Mouse (Mus musculus) hematopoietic stem cell, adult 5-6 weeks (primary cell): ENCODE results near the gene Pla2g16. TPM values are rescaled to one million over a fixed set of nuclear protein-coding genes. Genes with fewer than 3 reads are reported as not detected.

ENCODE experiments used
- ATAC-seq, 2 experiments: fragments of 125-278 bp in 1 of 2; replicated peaks in 1 of 2; 2 replicates each; pipeline ENCODE4 v1.8.0; 2016 to 2017; ENCODE audit warnings: inconsistent platforms in 2 of 2, mild to moderate bottlenecking in 2 of 2, moderate number of reproducible peaks in 2 of 2, low read depth in 1 of 2, moderate TSS enrichment in 1 of 2; ENCODE audit not compliant: low FRiP score in 2 of 2, poor library complexity in 2 of 2, severe bottlenecking in 2 of 2, insufficient read depth in 1 of 2, low TSS enrichment in 1 of 2
- total RNA-seq: library from RNA; stranded (forward); fragments of 172-1452, 232-1000 nt; gene quantifications from 2 replicates; pipeline ENCODE4 v1.2.3, GENCODE M21; 2017

Gene Pla2g16
- total RNA-seq: 41.7 and 50.5 TPM in 2 replicates

DNA sequence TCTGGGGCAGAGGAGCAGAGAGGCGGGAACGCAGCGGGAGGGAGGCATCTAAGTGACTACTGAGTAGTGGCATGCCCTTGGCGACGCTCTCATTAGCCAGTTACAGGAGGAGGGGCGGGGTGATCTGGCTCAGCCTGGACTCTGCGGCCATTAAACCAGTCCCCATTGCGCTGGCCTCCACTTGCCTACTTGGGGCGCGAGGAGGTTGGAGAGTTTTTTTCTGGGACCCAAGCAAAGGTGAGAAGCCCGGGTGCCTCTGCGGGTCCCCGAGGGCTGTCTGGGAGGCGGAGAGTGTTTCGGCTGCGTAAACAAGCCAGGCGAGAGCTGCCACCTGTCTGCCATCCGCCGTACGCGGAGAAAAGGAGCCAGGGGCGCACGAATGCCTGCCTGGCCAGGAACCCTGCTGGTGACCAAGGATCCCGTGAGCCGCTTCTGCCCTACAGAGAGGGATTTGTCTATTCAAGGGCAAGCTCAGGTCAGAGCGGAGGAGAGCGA lies at the start of gene Pla2g16:
TSS of gene Pla2g16 (plus strand) at position 132 of the 495 bp plus-strand sequence.
- ATAC-seq: peak; percentile 96 to 98

DNA sequence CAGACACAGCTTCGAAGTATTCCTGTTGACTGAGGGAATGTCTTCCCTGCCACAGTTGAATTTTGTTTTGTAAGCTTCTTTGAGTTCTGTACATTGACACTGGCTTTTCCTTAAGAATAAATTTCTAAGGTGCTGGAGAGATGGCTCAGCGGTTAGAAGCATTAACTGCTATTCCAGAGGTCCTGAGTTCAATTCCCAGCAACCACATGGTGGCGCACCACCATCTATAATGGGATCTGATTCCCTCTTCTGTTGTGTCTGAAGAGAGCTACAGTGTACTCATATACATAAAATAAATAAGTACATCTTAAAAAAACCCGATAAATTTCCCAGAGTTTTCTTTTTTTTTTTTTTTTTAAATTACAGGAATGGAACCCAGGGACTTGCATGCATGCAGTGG lies 49.2 kb upstream of the Pla2g16 start:
- ATAC-seq: no peak

DNA sequence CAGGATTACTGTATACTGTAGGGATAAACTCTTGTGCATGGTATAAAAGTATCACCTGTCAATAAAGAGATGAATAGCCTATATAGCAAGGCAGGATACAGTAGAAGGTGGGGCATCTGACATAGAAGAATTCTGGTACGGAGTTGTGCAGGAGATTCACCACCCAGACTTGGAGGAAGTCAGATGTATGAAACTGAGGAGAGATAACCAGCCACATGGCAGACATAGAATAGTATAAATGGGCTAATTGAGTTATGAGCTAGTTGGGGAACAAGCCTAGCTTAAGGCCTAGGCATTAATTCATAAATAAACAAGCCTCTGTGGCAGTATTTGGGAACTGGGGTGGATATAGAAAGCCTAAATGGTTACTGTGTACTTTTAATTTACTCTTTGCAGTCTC lies 40.8 kb upstream of the Pla2g16 start:
- ATAC-seq: no peak

DNA sequence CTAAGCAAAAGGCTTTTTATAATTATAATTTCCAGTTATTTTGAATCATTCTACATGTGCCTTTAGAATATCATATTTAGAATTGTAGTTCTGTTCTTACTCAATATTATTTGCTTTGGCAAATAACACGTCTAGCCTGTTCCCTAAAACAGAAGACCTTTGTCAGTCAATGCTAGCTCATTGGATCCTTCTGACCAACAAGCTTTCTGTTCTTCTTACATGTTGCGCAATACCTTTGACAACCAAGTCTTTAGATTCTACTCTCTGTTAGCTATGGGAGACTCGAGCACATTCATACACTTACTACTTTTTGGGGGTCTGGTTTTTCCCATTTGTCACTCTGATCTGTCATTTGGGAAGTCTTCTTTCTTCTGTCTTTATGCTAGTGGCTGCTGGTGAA lies 35.6 kb upstream of the Pla2g16 start:
- ATAC-seq: no peak

DNA sequence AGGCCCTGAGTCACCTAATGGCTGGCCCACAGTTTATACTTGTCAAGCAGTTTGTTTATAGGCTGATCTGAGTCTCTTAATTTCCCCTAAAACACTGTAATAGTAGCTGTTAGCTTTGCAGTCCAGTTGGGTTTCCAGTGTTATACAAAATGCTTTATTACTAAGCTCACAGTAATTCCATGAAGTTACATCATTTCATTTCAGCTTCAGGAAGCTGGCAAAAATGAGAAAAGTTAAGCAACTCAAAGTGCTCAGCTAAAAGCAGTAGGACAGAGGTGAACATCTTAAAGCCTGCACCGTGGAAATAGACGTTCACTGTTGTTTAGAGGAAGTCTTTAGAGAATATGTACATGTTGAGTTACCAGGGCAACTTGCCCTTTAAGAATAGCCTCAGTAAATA lies 34.4 kb upstream of the Pla2g16 start:
- ATAC-seq: no peak

DNA sequence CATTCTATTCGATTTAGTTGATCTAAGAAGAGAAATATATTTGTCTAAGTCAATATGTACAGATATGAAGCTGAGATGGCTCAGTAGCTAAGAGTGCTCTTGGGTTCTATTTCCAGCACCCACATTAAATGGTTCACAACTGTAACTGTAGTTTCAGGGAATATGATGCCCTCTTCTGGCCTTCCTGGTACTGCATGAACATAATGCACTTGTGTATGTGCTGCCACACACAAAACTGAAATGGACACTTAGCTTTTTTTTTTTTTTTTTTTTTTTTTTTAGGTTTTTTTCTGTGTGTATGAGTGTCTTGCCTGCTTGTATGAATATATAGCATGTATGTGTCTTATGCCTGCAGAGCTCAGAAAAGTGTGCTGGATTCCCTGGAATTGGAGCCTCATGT lies 34.0 kb upstream of the Pla2g16 start:
- no peak for ATAC-seq

DNA sequence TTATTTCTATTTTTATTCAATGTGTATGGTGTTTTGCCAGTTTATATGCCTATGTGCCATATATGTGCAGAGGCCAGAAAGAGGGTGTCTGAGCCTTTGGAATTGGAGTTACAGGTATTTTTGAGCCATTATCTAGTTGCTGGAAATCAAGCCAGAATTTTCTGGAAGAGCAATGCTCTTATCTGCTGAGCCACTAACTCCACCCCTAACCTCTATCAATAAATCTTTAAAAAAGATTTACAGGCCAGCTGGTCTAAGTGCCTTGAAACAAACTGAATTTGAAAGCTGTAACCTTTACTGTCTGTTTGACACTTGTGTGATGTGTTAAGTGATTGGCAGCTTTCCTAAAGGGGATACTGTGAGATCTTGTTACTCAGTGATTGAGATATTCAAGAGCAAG lies 33.5 kb upstream of the Pla2g16 start:
- ATAC-seq: no peak

DNA sequence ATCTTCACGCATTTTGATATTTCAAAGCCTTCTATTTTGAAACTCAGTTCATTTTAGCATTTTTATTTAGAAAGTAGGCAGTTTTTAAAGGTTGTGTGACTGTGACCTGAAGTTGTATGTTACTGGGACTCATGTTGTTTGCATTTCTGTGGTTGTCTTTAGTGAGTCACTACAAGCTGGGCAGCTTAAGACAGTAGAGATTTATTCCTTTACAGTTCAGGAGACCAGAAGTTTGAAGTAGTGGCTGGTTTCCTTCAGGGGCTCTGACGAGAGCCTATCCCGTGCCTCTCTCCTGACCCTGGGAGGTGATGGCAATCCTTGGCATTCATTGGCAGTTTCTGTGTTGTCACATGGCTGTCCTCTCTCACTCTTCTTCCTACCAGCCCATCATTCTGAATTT lies 32.4 kb upstream of the Pla2g16 start:
- no peak for ATAC-seq

DNA sequence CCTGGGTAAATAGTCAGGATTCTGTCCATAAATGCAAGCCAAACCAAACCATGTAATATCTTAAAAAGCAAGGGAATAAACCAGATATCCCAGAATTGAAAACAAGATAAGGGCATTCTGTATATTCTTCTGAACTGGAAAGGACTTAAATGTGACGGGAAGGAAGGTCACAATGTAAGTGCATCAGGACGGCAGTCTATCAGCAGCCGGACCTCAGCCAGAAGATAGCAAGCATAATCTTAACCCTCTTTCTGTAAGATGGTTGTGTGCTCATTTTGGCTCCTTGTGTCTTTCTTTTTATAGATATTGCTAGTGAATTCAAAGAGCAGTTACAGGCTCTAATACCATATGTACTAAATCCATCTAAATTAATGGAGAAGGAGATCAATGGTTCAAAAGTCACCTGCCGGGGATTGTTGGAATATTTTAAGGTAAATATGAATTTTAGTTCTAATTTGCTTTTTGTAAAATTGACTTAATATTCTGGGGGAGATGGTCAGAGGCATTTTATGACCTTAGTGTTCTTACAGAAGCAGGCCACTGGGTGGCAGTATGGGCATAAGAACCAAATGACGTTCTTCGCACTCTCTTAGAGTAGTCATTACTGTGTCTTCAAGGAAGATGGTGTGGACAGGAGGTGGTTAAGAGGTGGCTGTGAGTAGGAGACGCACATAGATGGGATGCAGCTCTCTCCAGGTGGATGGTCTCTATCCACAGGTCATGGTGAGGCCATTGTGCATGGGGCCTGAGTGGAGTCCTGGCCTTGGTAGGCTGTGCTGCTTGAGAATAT lies 28.4 kb upstream of the Pla2g16 start:
- peak; percentile 65 to 71 for ATAC-seq

DNA sequence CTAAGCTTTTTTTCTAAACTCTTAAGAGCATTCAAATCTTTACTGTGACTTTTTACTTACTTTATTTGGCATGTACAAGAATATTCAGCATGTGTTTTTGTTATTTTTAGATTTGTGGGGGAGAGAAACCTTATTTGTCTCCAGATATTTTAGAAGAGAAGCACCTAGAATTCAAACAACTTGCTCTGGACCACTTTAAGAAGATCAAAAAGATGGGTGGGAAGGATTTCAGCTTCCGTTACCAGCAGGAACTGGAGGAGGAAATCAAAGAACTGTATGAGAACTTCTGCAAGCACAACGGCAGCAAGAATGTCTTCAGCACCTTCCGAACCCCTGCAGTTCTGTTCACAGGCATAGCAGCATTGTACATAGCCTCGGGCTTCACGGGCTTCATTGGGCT lies 25.4 kb upstream of the Pla2g16 start:
- ATAC-seq: no peak

DNA sequence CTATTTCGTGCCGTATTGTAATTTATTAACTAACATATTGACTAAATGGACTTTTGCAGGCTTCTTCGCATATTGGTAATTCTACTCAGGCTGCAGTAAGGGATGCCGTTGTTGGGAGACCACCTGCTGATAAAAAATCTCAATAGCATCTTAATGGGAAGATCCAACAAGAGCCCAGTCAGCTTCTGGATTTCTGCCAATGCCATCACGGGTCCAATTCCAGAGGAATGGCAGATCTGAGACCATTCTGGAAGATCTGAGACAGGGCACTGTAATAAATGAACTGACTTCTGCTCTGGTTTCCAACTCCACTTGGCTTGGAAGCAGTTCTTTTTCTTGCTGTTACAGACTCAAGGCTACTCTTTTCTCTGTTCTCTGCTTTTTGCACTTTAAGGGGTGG lies 23.4 kb upstream of the Pla2g16 start:
- ATAC-seq: no peak

DNA sequence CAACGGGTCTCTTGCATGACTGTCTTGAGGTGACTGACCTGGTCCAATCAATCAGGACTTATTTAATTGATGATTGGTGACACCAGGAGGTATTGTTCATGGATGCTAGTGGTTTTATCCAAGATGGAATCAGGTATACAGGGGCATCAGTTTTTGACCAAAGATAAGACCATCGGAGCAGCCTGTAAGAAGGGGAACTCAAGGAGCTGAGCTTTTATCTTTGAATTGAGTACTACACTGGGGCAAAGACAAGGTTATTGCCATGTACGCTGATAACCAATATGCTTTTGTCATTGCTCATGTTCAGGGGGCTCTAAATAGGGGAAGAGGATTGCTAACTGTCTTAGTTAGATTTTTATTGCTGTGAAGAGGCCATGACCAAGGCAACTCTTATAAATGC lies 8.3 kb upstream of the Pla2g16 start:
- ATAC-seq: no peak

DNA sequence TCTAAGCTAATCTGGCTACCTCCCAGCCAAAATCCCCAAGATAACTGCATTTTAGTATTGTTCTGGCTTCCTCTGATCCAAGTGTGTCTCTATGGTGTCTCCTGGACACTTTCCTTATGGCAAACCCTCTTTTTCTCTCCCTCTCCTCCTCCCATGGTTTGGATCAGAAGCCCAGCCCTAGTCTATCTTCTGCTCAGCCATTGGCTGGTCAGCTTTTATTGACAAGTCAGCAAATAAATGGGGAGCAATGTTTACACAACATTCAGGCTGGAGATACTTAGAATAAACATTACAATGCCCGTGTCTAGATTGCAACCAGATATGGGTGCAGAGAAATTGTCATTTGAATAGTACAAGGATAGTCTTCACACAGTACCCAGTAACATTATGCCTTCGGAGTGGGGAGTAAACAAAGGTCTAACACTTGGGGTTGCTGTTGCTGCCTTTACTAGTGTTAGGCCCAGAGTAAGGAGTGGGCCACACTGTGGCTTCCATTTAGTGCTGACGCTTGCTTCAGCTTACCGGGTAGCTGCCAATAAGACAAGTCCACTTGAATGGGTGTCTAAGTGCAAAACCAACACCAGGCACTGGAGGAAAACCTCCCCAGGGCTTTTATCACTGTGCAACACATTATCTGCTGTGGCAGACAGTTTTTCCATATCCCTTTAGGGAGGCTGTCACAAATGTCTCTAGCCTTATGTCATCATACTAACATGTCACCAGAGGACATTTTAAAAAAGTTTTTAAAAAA lies 5.5 kb upstream of the Pla2g16 start:
- no peak; a peak in 1 of 4 replicates for ATAC-seq

DNA sequence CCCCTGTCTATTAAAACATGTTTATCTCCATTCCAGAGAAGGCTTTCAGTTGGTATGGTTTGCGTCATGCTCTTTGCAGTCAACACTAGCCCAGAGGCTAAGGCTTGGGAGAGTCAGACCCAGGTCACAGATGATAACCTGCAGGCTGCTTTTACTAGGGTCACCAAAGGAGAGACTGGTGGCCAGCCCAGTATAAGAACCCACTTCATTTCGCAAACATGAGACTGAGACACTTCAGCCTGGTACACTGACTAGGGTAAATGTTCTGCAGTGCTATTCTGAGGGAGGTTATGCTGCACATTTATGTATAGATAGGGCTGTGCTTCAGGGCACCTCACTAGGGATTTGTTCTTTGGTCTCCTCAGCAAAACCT lies 5.0 kb upstream of the Pla2g16 start:
- ATAC-seq: no peak

DNA sequence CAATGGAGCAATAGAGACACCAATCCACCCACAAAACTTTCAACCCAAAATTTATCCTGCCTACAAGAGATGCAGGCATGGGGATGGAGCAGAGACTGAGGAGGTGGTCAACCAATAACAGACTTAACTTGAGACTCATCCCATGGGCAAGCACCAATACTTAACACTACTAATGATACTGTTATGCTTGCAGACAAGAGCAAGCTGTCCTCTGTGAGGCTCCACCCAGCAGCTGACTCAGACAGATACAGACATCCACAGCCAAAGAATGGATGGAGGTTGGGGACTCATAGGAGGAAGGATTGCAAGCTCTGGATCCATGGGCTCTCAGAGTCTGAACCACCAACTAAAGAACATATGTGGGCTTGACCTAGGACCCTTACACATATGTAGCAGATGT lies 3.8 kb upstream of the Pla2g16 start:
- no peak for ATAC-seq

DNA sequence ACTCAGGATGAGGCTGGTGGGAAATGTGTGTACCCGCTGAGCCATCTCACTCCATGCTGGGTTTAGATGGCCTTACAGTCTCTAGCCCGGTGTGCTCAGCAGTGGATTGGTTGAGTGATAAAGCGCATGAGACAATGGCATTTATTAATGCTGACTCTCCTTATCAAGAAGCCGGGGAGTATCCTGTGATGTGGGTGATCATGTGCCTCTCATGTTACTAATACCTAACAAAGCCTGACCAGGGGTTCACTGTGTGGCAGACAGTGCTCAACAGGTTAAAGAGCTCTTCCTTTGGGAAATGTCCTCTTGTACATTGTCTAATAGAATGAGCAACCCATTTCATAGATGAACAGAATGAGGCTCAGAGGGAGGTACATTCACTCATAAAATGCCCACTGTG lies 2.4 kb upstream of the Pla2g16 start:
- ATAC-seq: no peak

DNA sequence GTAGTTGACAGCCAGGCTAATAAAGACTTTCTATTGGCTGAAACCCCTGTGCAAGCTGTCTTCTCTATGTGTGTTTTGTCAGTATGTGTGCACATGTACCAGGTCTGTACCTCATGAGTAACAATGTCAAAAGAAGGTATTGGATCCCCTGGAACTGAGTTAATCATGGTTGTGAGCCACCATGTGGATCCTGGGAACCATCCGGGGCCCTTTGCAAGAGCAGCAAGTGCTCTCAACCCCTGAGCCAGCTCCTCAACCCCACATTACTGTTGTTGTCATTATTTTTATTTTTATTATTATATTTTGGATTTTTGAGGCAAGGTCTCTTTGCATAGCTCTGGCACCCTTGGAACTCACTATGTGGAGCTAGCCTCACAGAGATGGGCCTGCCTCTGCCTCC lies 618 bp upstream of the Pla2g16 start:
- ATAC-seq: no peak

DNA sequence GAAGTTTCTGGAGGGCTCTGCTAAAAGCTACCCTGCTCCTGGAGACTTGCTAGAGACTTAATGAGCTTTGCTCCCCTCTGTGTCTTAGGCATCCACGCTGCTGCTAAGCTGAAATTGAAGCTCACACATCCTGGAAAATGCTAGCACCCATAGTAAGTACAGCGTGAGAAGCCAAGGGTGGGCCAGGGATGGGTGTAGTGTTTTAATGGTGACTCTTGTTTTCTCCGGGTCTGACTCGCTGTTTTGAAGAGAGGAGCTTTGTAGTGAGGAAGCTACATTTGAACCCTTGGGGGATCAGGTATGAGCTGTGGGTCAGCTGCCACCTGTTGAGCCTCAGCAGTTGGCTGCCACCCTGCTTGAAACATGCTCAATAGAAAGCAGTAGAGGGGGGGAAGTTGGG lies 585 bp downstream of the Pla2g16 start:
- no peak for ATAC-seq

DNA sequence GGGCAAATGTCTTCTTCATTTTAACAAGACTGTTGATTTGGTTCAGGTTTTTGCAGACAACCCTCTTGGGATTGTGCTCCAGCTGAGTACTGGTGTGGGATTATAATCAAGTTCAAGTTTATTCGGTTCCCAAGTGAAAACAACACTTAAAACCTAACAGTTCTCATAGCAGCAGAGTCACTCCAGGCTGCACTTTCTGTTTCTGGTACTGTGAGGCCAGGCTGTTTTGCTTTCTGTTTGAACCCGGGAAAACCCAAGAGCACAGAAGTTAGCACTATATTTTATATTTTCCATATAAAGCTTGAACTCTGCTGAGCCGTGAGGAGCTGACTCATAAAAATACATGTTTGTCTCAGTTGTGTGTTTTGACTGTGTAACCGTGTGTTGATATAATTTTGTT lies 1.4 kb downstream of the Pla2g16 start:
- no peak for ATAC-seq
